Mouse (Mus musculus) layer of hippocampus, postnatal 14 days (tissue): ENCODE data around the gene Prss47. TPM values are rescaled to one million over a fixed set of nuclear protein-coding genes. Genes with fewer than 3 reads are reported as not detected.

Experiments used
- DNase-seq, 2 experiments: peaks; one replicate each; pipeline ENCODE4 v3.0.0; 2021 to 2022; ENCODE audit warnings: low spot score in 2 of 2, mixed read lengths in 1 of 2
- long read RNA-seq, 2 experiments: library from polyadenylated mRNA; stranded (forward); transcript quantifications; one replicate each; pipeline ENCODE4 v2.0.0; 2021
- total RNA-seq, 2 experiments: library from RNA; stranded (reverse); gene quantifications; 2 replicates each; pipeline ENCODE4 v1.2.3; 2021

Gene Prss47
- total RNA-seq = not detected
- long read RNA-seq, experiment 1 = 0 reads
- long read RNA-seq, experiment 2 = 0 reads

- no peak for DNase-seq
Measured at GRCm38 (mm10) chr13:65052660-65053059, at the start of gene Prss47. TSS of gene Prss47 (minus strand) at chr13:65052760.

- peak in 1 of 2 experiments; percentile 18 for DNase-seq
Measured at GRCm38 (mm10) chr13:65101232-65101631, 48.7 kb upstream of the Prss47 start.

- DNase-seq = no peak
Measured at GRCm38 (mm10) chr13:65100678-65101077, 48.1 kb upstream of the Prss47 start.

- no peak for DNase-seq
Measured at GRCm38 (mm10) chr13:65097018-65097417, 44.5 kb upstream of the Prss47 start.

GRCm38 (mm10) chr13:65095923-65096322 is 43.4 kb upstream of the Prss47 start:
- no peak for DNase-seq

GRCm38 (mm10) chr13:65069969-65070368 is 17.4 kb upstream of the Prss47 start:
- DNase-seq = no peak

- DNase-seq = peak in 1 of 2 experiments; percentile 3
Measured at GRCm38 (mm10) chr13:65035057-65035456, 17.5 kb downstream of the Prss47 start.

GRCm38 (mm10) chr13:65032758-65033157 is 19.8 kb downstream of the Prss47 start, which contains the start of gene Spata31d1c:
TSS of gene Spata31d1c (plus strand) at chr13:65033058.
- DNase-seq = no peak

- DNase-seq = no peak
Measured at GRCm38 (mm10) chr13:65011052-65011738, 41.4 kb downstream of the Prss47 start.

GRCm38 (mm10) chr13:65007971-65008370 is 44.6 kb downstream of the Prss47 start:
- no peak for DNase-seq

- no peak for DNase-seq
Measured at GRCm38 (mm10) chr13:65006760-65007159, 45.8 kb downstream of the Prss47 start.

- no peak for DNase-seq
Measured at GRCm38 (mm10) chr13:65005414-65005813, 47.1 kb downstream of the Prss47 start.

Other genes starting within 250 kb of the Prss47 start
- gene Cntnap3, start 148.8 kb downstream of the Prss47 start, total RNA-seq = 1 to 10 TPM; 5.0 TPM
- not detected for gene Spata31, start 135.4 kb downstream of the Prss47 start, total RNA-seq
- not detected for gene Spata31d1c, start 19.7 kb downstream of the Prss47 start, total RNA-seq
- gene Mfsd14b, start 60.2 kb upstream of the Prss47 start, total RNA-seq = 10 to 100 TPM; 32.6 to 36.7 TPM
- not detected for gene Olfr465-ps1, start 85.3 kb upstream of the Prss47 start, total RNA-seq
- gene Olfr466, start 97.5 kb upstream of the Prss47 start, total RNA-seq = under 1 TPM in 1 of 2 experiments, not detected in 1; 0.07 TPM
- under 1 TPM; 0.17 to 0.25 TPM for gene Nlrp4f, start 153.2 kb upstream of the Prss47 start, total RNA-seq
- under 1 TPM; 0.37 to 0.64 TPM for gene Gm10775, start 206.8 kb upstream of the Prss47 start, total RNA-seq
- gene Zfp369, start 226.1 kb upstream of the Prss47 start, total RNA-seq = 10 to 100 TPM; 65.6 to 66.3 TPM